Mouse (Mus musculus) kidney, adult 8-10 months (tissue): ENCODE measurements around the gene Ubn1.

Experiments used
- DNase-seq, 2 experiments: peaks; one replicate each; pipeline ENCODE4 v3.0.0; 2022

Ubn1 gene

DNA sequence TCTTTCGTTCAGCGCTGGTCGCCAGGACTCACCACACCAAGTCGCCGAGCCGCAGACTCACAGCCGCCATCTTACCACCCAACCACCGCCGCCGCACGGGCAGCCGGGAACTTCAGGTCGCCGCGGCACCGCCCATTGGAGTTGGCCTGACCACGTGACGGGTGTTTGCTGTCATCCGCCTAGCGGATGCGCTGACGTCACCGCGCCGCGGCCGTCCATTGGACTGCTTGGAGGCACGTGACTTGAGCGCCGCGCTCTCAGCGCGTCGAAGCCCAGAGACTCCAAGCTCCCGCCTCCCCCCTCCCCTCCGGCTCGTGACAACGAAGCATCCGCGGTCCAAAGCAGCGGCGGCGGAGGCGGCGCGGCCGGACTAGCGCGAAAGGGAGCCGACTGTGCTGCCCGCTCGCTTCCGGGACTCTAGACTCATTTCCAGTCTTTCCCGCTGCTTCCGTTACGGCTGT lies at the start of gene Ubn1, which contains the start of gene Glyr1:
TSS of gene Ubn1 (plus strand) at position 284 of the 461 bp plus-strand sequence.
TSS of gene Glyr1 (minus strand) at position 90 of the 461 bp plus-strand sequence.
- peak; percentile 99 for DNase-seq

DNA sequence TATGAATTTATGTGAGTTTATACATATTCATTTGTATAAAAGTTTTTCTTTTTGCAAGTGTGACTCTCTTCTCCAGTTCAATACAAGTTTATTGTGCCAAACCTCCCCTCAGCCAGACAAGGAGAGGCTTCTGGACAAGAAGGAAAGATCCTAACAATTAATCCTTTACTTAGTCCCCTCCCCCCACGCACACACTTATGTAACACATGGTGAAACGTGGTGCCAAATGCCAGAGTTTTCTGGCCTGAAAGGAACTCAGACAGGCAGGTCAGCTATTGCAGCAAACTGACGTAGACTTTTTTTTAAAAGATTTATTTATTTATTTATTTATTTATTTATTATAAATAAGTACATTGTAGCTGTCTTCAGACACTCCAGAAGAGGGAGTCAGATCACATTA lies 49.2 kb upstream of the Ubn1 start:
- peak; percentile 74 to 75 for DNase-seq

DNA sequence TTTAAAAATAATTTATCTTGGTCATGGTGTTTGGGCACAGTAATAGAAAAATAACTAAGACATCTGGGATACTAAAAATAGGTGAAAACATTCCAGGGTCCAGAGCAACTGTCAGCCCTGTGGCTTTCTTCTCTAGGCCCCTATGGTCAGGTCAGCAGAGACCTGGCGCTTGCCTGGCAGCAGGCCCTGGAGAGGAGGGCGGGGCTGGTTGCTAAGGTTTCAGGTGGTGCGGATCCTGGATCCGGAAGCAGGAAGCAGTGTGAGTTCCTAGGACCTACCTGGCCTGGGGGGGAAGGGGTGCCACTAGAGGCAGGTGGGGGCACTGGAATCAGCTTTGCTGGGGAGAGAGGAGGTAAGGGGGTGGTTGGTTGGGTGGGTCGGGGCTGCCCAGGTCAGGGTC lies 42.8 kb upstream of the Ubn1 start, which contains the start of gene Smim22:
TSS of gene Smim22 (plus strand) at position 222 of the 400 bp plus-strand sequence.
- peak; percentile 87 to 88 for DNase-seq

DNA sequence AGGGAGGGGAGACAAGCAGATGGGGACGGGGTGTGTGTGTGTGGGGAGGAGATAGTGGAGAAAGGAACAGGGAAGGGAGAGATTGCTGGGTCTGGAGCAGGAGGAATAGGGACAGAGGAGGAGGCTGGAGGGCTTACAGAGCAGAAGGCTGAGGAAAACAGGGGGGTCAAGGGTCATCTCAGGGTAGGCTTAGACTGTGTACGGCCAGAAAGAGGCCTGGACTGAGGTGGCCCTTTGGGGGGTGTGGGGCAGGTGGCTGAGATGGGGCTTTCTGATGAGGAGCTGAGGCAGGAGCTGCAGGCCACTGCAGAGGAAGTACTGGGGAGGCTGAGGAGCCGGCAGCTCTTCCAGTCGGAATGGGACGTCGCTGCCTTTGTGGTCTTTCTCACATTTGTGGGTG lies 42.4 kb upstream of the Ubn1 start:
- DNase-seq, result peak in 1 of 2 experiments; percentile 28

DNA sequence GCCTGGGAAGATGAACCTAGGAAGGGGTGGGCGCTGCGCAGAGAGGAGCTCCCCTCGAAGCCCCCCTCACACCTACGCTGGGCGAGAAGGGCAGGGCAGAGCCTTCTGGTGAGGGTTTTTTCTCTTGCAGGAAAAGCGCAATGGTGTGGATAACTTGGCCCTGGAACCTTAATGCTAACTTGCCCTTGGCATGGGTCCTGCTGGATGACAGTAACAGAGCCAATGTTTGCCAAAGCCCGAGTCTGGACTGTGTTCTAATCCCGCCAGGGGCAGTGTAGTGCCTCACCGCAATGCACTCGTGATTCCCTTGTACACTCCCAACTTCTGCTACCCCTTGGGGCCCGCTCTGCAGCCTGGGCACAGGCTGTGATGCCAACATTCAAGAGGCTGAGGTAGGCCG lies 41.8 kb upstream of the Ubn1 start:
- DNase-seq, result peak; percentile 70 to 76

DNA sequence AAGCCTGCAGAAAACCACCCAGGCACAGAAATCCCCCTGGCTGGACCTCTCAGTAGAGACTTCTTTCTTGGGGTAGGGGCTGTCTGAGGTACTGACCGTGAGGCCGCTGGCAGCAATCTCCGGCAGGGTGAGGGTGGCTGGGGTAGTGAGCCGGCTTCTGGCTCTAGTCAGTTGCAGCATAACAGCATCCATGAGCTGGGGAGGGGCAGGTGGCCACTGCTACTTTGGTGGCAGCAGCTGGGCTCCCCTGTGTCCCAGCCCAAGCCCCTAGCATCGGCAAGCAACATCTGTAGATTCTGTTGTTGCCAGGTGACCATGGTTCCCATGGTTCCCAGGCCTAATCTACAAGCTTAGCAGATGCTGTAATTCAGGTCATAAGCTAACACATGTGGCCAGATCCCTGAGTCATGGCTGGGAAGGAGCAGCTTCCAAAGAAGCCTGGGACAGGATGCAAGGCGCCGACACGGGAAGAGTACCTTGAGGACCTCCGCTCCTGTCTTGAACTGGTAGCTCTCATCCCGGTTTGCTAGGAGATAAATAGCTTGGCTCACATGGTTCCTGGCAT lies 39.4 kb upstream of the Ubn1 start:
- DNase-seq, result no peak

DNA sequence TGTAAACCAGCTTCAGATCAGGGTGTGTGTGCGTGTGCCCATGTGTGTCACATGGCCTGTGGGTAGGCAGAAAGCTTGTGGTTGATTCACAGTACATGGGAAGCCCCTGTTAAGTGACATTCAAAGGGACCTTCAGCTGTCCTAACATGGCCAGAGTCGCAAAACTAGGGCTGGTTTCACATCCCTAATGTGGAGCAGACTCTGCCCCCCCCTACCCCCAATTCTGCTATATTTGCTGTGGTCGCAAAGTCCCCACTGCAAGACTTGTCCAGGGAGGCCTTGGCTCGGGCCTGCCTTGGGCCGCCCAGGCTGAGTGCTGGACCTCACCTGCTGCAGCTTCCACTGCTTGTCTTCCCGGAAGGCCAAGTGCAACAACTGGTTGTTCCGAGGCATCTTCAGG lies 38.6 kb upstream of the Ubn1 start:
- DNase-seq, result no peak

DNA sequence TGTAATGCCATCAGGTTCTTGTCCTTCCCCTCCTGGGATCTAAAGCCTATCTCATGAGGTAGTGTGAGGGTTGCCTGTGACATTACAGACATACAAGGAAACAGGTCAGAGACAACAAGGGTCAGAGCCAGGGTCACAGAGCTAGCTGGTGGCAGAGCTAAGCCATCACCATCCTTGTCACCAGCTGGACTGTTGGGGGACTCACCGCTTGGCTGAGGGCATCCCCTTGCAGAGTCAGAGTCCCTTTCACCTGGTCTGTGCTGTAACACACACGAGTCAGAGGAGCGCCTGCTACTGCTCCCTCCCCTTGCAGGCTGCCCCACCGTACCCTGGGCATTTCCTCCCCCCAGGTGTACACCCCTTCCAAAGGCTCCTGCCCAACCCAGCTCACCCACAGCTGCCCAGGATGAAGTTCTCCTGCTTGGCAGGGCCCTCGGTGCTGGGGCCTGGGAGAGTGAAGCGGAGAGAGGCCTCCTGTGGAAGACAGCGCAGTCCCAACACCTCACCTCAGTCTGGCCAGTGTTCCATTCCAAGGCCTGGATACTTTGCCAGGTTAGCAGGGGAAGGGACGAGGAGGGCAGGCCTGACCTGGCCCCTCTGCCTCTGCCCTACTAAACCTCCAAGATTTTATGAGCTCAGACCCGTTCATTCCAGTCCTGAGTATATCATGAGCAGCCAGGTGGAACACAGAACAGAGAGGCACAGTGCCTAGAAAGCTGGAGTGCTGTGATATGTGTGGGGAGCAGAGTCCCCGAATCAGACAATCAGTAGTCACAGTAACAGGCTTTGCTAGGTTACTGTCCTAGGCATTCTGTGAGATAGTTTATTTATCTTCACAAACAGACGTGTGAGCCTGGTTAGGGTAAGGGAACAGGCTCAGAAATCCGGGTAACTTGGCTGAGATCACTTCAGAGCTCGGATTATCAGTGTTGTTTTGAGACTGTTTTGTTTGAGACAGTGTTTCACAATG lies 37.5 kb upstream of the Ubn1 start:
- DNase-seq, result peak; percentile 60

DNA sequence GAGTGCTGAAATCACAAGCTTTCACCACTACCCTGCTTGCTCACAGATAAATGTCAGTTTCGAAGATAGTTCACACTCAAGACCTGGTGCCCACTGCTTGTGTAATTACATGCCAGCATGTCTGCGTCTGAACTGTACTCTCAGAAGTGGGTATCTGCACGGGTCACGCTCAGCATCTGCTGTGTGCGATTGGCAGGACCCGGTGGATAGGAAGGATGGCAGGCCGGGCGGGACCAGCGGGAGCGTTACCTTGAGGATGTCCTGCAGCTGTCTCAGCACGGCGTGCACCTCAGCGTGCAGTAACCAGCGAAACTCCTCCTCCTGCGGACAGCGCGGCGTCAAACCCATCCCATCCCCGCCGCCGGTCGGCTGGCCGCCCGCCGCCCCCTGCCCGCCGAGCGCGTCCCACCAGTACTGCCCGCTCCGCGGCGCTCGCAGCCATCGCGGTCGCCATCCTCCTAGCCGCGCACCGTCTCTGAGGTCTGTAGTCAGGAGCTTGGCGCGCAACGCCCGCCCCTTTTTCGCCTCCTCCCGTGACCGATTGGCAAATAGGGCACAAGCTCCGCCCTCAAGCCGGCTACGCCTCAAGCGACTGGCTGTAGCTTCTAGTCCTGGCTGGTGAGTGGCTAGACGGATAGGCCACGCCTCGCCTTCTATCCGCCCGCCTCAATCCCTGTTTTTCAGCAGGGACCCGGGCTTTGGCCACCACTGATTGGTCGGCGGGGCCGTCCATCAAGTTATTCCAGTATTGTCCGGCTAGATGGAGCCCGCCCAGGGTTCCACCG lies 36.6 kb upstream of the Ubn1 start, which contains the start of gene Rogdi:
TSS of gene Rogdi (minus strand) at position 500 of the 785 bp plus-strand sequence.
- peak; percentile 99 to 100 for DNase-seq

DNA sequence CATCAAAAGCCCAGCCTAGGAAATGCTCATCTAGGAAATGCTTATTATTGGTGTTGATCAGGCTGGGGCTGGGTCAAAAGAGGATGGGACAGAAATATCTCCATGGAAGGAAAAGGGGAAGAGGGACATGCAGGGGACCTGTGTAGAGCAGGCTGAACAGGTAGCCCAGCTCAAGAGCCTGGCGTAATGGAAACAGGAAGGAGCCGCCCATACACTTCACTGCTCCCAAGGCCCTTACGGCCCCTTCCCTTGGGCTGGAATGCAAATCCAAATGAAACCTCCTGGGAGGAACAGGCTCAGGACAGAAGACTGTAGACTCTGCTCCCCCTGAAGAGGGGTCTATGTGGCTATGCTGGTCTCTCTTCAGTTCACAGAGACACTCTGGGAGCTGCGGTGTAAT lies 35.3 kb upstream of the Ubn1 start:
- DNase-seq, result no peak

DNA sequence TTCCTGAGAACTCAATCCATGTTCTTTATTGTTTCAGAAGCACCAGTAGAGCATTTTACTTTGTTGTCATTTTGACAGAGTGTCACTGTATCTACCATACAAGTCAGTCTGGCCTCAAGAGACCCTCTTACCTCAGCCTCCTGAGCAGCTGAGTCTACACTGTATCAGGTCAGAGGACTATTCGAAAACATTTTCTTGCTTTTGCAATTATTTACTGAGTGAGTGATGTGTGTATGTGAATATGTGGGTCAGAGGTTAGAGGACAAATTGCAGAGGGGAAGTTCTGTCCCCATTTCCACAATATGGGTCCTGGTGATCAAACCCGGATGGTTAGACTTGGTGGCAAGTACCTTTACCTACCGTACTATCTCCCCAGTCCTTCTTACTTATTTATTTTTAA lies 25.8 kb upstream of the Ubn1 start:
- DNase-seq, result no peak

DNA sequence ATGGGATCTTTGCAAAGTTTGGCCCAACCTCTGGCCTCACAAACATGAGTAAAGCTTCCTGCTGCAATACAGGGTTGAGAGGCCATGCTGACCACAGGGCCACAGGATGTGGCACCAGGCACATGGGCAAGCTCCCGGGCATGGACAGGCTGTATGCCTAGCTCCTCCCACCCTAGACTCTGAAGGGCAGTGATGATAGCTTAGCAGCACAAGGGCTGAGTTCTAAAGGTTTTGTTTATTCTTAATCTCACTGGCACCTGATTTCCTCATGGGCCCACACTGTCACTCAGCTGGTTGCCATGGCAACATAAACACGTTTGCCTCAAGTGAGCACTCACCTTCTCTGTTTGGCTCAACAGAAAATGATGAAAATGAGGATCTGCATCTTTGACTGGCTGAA lies 20.0 kb upstream of the Ubn1 start:
- no peak for DNase-seq

DNA sequence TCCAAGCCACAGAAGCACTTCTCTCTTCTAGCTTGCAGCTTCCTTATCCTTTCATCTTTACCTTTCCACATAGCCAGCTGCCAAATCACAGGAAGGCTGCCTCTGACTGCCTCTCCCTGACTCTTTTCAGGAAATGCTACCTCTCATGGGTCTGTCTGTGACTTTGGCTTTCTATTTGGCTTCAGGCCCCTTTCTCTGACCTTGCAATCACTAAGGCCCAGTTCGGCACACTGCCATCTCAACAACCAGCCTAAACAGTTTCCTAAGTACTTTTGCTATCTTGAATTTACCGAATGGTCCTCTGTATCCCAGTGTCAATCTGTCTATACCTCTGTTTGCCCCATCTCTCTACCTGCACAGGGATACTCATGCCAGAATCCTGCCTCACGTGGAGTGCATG lies 14.3 kb upstream of the Ubn1 start:
- DNase-seq, result no peak

DNA sequence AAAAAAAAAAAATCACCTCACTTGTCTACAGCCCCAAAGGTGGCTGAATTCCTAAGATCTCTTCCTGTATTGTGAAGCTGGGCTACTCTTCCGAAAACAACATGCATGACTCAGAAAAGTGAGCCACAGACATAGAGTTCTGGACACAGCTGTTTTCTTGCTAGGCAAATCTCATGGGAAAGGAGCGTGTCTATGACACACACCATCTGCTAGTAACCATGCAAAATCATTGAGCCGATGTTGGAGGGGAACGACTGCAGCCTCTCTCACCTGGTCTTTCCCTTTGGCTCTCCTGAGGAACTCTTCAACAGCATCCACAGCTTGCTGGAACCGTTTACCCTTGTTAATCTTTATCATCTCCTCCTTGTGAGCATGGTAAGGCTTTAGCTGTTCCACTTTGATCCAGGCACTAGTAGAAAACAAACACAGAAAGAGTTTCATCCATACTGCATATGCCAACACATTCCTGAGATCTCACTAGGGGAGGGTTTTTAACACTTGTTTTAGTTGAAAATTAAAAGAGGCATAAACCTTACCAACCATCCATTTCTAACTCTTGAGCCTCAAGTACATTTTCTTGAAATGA lies 13.1 kb upstream of the Ubn1 start:
- DNase-seq, result peak in 1 of 2 experiments; percentile 58

DNA sequence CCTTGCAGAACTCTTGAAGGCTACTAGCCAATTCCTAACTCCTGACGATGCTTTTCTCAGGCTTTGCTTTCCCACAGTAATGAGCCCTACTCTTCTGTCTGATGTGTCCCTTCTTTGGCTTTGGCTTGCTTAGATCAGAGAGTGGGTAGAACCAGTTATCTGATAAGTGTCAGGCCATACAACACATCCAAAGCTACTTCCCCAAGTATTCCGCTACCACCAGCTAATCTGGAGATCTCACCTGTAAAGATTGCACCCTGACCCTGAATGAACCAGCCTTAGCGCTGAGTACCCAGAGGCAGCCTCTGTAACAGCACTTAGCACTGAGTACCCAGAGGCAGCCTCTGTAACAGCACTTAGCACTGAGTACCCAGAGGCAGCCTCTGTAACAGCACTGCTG lies 4.5 kb upstream of the Ubn1 start:
- DNase-seq, result no peak

DNA sequence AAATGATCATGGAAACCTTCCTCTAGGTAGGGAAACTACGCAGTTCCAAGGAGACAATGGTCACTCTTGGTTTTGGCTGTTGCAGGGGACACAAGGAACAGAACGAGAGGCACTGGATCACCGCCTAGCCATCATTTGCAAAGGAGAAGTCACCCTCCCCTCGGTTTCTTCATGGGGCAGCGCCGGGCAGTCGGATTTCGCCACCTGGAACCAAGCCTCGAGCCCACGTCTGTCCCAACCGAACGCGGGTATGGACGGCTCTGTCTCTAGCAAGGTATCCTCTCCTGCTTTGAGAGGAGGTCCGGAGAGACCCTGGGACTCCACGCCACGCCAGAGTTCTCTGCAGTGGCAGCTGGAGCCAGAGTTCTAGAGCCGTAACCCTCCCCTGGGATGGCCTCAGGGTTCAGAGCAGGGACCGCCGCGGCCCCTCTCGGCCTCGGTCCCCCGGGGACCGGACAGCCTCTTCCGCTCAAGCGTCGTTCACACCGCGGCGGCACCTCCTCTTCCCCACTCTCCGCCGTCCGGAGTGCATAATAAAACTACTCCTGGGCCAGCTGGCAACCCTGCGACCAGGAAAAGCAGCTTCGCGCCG lies 579 bp upstream of the Ubn1 start:
- no peak for DNase-seq

DNA sequence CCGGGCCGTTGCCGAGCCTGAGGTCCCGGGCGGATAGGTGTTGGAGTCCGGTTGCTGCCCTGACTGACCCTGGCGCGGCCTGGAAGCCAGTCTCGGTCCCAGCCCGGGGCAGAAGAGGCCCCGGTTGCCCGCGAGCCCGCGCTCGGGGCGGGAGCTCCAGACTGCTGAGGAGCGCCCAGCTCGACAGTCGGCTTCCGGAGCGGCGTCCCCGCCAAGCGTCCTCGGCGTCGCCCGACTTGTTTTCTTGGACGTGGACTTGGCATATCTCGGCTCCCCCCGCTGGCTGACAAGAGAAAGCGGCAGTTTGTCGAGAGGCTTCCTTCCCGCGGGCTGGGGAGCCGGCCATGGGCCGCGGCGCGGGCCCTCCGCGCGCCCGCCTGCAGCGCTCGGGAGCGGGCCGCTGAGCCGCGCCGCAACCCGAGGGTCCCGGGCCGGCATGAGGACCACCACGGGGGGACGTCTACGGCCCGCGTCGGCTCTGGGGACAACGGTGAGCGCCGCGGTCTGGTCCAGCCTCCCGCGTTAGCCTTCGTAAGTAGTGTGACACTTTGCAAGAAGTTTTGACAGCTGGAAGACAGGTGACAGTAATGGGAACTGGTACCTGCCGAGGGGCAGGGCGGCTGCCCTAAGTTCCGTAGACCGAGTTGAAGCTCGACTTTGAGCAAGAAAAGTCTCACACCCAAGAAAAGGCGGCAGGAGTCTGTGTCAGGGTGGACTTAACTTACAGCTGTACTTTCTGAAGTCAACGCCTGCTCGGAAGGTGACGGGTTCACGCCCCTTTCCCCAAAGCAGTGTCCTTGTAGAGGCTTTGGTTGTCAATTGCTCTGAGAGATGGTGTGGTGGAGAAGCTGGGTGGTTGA lies 624 bp downstream of the Ubn1 start:
- peak; percentile 71 to 76 for DNase-seq

DNA sequence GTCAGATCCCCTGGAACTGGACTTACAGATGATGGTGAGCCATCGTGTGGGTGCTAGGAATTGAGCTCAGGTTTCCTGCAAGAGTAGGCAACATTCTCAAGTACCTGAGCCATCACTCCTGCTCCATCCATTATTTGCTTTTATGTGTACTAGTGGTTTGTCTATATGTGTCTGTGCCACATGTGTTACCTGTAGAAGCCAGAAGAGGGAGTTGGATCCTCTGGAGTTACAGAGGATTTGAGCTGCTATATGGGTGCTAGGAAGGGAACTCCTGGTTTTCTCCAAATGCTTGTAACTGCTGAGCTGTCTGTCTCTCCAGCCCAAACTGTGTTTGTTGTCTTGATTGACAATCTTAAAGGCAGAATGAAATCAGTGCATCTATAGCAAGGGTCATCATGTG lies 8.3 kb downstream of the Ubn1 start:
- DNase-seq, result no peak

DNA sequence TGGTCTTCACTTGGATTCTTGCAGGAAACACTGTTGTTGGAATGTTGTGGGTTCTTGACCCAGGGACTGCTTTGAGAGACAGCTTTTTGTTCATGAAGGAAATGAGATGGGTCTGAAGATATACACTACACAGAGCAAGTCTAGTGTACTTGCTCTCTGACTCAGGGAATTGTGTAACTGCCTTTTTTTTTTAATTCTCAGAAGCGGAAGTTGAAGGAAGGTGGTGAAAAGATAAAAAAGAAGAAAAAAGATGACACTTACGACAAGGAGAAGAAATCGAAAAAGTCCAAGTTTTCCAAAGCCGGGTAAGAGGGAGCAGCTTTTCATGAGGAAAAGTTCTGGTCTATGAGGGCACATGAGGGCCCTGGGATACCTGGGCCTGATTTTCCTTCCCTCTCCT lies 13.6 kb downstream of the Ubn1 start:
- DNase-seq, result no peak

DNA sequence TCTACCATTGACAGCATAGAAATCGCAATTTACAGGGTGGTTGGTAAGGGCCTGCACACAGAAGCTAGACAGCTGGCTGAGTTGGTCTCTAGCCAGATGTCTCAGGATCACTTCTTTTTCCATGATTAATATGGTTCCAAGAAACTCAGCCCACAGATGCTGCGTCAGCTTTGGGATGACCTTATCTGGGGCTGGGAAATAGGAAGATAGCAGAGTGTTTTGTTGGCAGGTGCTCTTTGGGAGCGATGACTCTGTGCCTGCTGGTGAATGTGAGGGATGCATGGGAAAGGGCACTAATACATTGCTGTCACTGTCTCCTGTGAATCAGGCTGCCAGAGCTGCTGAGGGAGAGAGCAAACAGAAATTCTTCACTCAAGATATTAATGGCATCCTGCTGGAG lies 20.5 kb downstream of the Ubn1 start:
- DNase-seq, result no peak

DNA sequence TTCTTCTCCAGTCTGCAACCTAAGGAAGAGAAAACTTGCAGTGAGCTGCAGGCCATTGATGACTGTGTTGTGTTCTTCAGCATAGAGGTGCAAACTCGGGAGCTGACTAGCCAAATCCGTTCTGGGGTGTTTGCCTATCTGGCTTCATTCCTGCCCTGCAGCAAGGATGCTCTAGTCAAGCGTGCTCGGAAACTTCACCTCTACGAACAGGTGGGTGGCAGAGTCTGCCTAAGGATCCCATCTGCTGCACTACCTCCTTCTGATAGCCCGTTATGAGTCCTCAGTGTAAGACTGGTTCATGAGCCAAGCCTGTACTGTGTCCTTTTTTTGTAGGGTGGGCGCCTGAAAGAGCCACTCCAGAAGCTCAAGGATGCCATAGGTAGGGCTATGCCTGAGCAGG lies 22.1 kb downstream of the Ubn1 start:
- DNase-seq, result no peak
